ENCODE assay signal across 10 mouse cellular contexts in the genomic region with DNA sequence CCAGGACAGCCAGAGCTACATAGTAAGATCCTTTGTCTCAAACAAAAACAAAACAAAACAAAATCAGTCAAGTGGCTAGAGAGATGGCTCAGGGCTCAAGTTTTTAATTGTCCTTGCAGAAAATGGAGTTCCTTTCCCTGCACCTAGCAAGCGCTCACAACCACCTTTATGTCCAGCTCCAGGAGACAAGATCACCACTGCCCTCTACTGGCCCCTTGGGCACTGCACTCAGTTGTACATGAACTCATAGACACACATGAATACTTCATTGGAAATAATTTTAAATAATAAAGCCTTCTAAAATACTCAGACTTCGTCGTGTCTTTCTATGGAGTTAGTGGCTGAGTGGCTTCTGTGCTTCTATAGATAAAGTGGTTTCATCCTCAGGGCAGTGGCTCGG. TPM values are rescaled to one million over a fixed set of nuclear protein-coding genes. Genes with fewer than 3 reads are reported as not detected.
A peak's percentile ranks its signal among the peaks of the same experiment; 100 is the strongest.
DNase-seq lines count a peak whose midpoint lies in the region; ATAC-seq and TF ChIP-seq lines count a peak whose summit lies in the region.
"Had no signal": no experiment of that assay in that cellular context is flagged by ENCODE, and none has a peak within 500 bp of the region (broad histone marks: within the 10 kb centered on the region; RNA-seq: fewer than 3 reads in every experiment).

No protein-coding gene starts in this region.

- no peak for TF ChIP-seq EP300 in ES-Bruce4 (IDR thresholded peaks at IDR 0.05; ENCODE audit: insufficient read depth, low read depth, low read length)

- no peaks in the 10 kb centered on the region for H3K36me3 ChIP-seq in hindbrain, embryonic 10.5 days
- H3K36me3 ChIP-seq in hindbrain, embryonic 13.5 days = no peaks in the 10 kb centered on the region
- no peaks in the 10 kb centered on the region for H3K36me3 ChIP-seq in ES-Bruce4 (ENCODE audit: control insufficient read depth, insufficient read depth, low read length, poor library complexity, severe bottlenecking)
- H3K36me3 ChIP-seq: neural tube, embryonic 13.5 days had no signal

- peaks cover 7% of the 10 kb centered on the region; the same call in 1 of the 2 replicates for H3K4me1 ChIP-seq in hindbrain, embryonic 10.5 days (replicated peaks)
- H3K4me1 ChIP-seq in hindbrain, embryonic 13.5 days (replicated peaks) = peaks cover 6% of the 10 kb centered on the region; the same call in 1 of the 2 replicates
- H3K4me1 ChIP-seq in ES-Bruce4 (ENCODE audit: control insufficient read depth, insufficient read depth, low read length) = no peaks in the 10 kb centered on the region
- H3K4me1 ChIP-seq in bone marrow, adult 2 months (ENCODE audit: control insufficient read depth, insufficient read depth, low read length) = no peaks in the 10 kb centered on the region

- TF ChIP-seq POLR2A in ES-Bruce4 (IDR thresholded peaks at IDR 0.05; ENCODE audit: insufficient read depth, low read length) = no peak
- TF ChIP-seq POLR2A in bone marrow, adult 2 months (IDR thresholded peaks at IDR 0.05; ENCODE audit: borderline replicate concordance, control insufficient read depth, low read depth, low read length) = no peak

- H3K27me3 ChIP-seq in hindbrain, embryonic 10.5 days (ENCODE audit: insufficient read depth, poor library complexity, severe bottlenecking) = peaks cover 29% of the 10 kb centered on the region
- H3K27me3 ChIP-seq in hindbrain, embryonic 13.5 days = peaks cover 20% of the 10 kb centered on the region; the same call in 1 of the 2 replicates
- H3K27me3 ChIP-seq in ES-Bruce4 (ENCODE audit: control insufficient read depth, insufficient read depth, low read length, poor library complexity, severe bottlenecking) = no peaks in the 10 kb centered on the region

- no peak overlapping the region for H3K27ac ChIP-seq in hindbrain, embryonic 10.5 days
- H3K27ac ChIP-seq in hindbrain, embryonic 13.5 days = no peak overlapping the region
- no peak overlapping the region for H3K27ac ChIP-seq in ES-Bruce4 (ENCODE audit: insufficient read depth, low read length)
- no peak overlapping the region for H3K27ac ChIP-seq in bone marrow, adult 2 months (ENCODE audit: control insufficient read depth, insufficient read depth, low read depth, low read length, poor library complexity)
- H3K27ac ChIP-seq: neural tube, embryonic 13.5 days had no signal

- WGBS in hindbrain, embryonic 10.5 days = 46% methylated on average over 4 of the region's 4 CpGs
- 38% methylated on average over 4 of the region's 4 CpGs for WGBS in hindbrain, embryonic 13.5 days
- 51% methylated on average over 4 of the region's 4 CpGs for WGBS in bone marrow, adult 2 months

- TF ChIP-seq CTCF in ES-Bruce4 (IDR thresholded peaks at IDR 0.05; ENCODE audit: low read depth, low read length) = peak; percentile 80
- peak; percentile 73 for TF ChIP-seq CTCF in bone marrow, adult 2 months (IDR thresholded peaks at IDR 0.05; ENCODE audit: control insufficient read depth, insufficient read depth, low read length)

- H3K9me3 ChIP-seq in hindbrain, embryonic 10.5 days = no peaks in the 10 kb centered on the region
- no peaks in the 10 kb centered on the region for H3K9me3 ChIP-seq in hindbrain, embryonic 13.5 days
- H3K9me3 ChIP-seq in ES-Bruce4 (replicated peaks; ENCODE audit: control insufficient read depth, insufficient read depth, low read length, poor library complexity, severe bottlenecking) = no peaks in the 10 kb centered on the region
- H3K9me3 ChIP-seq: neural tube, embryonic 13.5 days had no signal

- no peak overlapping the region for H3K4me3 ChIP-seq in hindbrain, embryonic 10.5 days
- no peak overlapping the region for H3K4me3 ChIP-seq in hindbrain, embryonic 13.5 days
- H3K4me3 ChIP-seq in ES-Bruce4 (ENCODE audit: low read depth, low read length) = no peak overlapping the region
- no peak overlapping the region for H3K4me3 ChIP-seq in bone marrow, adult 2 months (replicated peaks; ENCODE audit: control insufficient read depth, low read depth, low read length)
- H3K4me3 ChIP-seq: neural tube, embryonic 13.5 days had no signal

- H3K9ac ChIP-seq in hindbrain, embryonic 13.5 days = no peak overlapping the region
- no peak overlapping the region for H3K9ac ChIP-seq in ES-Bruce4 (ENCODE audit: low read depth, poor library complexity, severe bottlenecking)
- H3K9ac ChIP-seq: neural tube, embryonic 13.5 days had no signal

- H3K4me2 ChIP-seq in hindbrain, embryonic 13.5 days = no peak overlapping the region
- H3K4me2 ChIP-seq: neural tube, embryonic 13.5 days had no signal

- ATAC-seq in hindbrain, embryonic 13.5 days (ENCODE audit: low FRiP score) = no peak

- peak; percentile 67 for DNase-seq in hindbrain, embryonic 10.5 days (ENCODE audit: low spot score)
- peak; percentile 43 to 58 for DNase-seq in frontal cortex, postnatal 36 days (ENCODE audit: low spot score in 2 of 2)
- DNase-seq in layer of hippocampus, postnatal 25 days (ENCODE audit: extremely low spot score in 1 of 2, low spot score in 1 of 2) = peak; percentile 44 to 77
- DNase-seq in natural killer cell, adult 2 months (ENCODE audit: low spot score in 2 of 2) = peak; percentile 7 to 41
- peak; percentile 34 to 72 for DNase-seq in thymus, postnatal 10 days (ENCODE audit: low spot score in 2 of 2)

RNA-seq across cellular contexts. Expression of a gene that starts 8.2 kb away (rescaled TPM):
- polyA plus RNA-seq in hindbrain, embryonic 10.5 days (2016; fragmentation: Nextera tagmentation; extraction: Ambion mirVana) = 1.3 and 6.5 TPM in 2 replicates
- polyA plus RNA-seq in hindbrain, embryonic 13.5 days (2015; fragmentation: Nextera tagmentation; extraction: Ambion mirVana) = 2.9 and 8.4 TPM in 2 replicates
- not detected in 2 replicates for polyA plus RNA-seq in ES-Bruce4 (2011; ENCODE audit: insufficient read depth, insufficient read length, low read depth, missing spikeins)
- polyA plus RNA-seq in bone marrow, adult 2 months (2011; ENCODE audit: insufficient read depth, insufficient read length, low replicate concordance, missing spikeins) = not detected in 2 replicates
- total RNA-seq in layer of hippocampus, postnatal 25 days (2021) = 1 to 10 TPM; 3.4 to 4.7 TPM
- total RNA-seq: gastrocnemius, postnatal 4 days had no signal

RNA-seq across cellular contexts. Expression of a gene that starts 9.7 kb away (rescaled TPM):
- polyA plus RNA-seq in hindbrain, embryonic 10.5 days (2016; fragmentation: Nextera tagmentation; extraction: Ambion mirVana) = 7.4 and 8.4 TPM in 2 replicates
- 9.0 and 9.4 TPM in 2 replicates for polyA plus RNA-seq in hindbrain, embryonic 13.5 days (2015; fragmentation: Nextera tagmentation; extraction: Ambion mirVana)
- 14.7 and 15.2 TPM in 2 replicates for polyA plus RNA-seq in ES-Bruce4 (2011; ENCODE audit: insufficient read depth, insufficient read length, low read depth, missing spikeins)
- 7.1 and 8.6 TPM in 2 replicates for polyA plus RNA-seq in bone marrow, adult 2 months (2011; ENCODE audit: insufficient read depth, insufficient read length, low replicate concordance, missing spikeins)
- total RNA-seq in layer of hippocampus, postnatal 25 days (2021) = 10 to 100 TPM; 10.0 to 16.0 TPM

RNA-seq across cellular contexts. Expression of a gene that starts 17.2 kb away (rescaled TPM):
- not detected in 2 replicates for polyA plus RNA-seq in hindbrain, embryonic 10.5 days (2016; fragmentation: Nextera tagmentation; extraction: Ambion mirVana)
- polyA plus RNA-seq in hindbrain, embryonic 13.5 days (2015; fragmentation: Nextera tagmentation; extraction: Ambion mirVana) = not detected in 2 replicates
- polyA plus RNA-seq in ES-Bruce4 (2011; ENCODE audit: insufficient read depth, insufficient read length, low read depth, missing spikeins) = not detected in 2 replicates
- polyA plus RNA-seq in bone marrow, adult 2 months (2011; ENCODE audit: insufficient read depth, insufficient read length, low replicate concordance, missing spikeins) = not detected in 2 replicates
- total RNA-seq in layer of hippocampus, postnatal 25 days (2021) = not detected
- total RNA-seq: gastrocnemius, postnatal 4 days had no signal
- polyA plus RNA-seq: neural tube, embryonic 13.5 days had no signal
